Mouse (Mus musculus) adrenal gland, adult 8-10 months (tissue): ENCODE results near the gene Fbxw21. TPM values are rescaled to one million over a fixed set of nuclear protein-coding genes. Genes with fewer than 3 reads are reported as not detected.

Source experiments
- total RNA-seq, 4 experiments: library from RNA; stranded (reverse); gene quantifications; 2 replicates each; pipeline ENCODE4 v1.2.4; 2022

Gene Fbxw21
- total RNA-seq, 4 experiments from 2014 or later: not detected

Other genes starting within 250 kb of the Fbxw21 start
- under 1 TPM in 1 of 4 experiments, not detected in 3; 0.59 TPM for gene Tmem89, start 247.4 kb downstream of the Fbxw21 start, total RNA-seq
- 100 to 1,000 TPM; 381 to 565 (median 479) TPM for gene Uqcrc1, start 225.4 kb downstream of the Fbxw21 start, total RNA-seq
- 10 to 100 TPM in 1 of 4 experiments, 1 to 10 TPM in 3; 2.6 to 12.4 (median 6.9) TPM for gene Col7a1, start 208.5 kb downstream of the Fbxw21 start, total RNA-seq
- 1 to 10 TPM in 1 of 4 experiments, under 1 TPM in 3; 0.31 to 1.0 (median 0.45) TPM for gene Ucn2, start 176.0 kb downstream of the Fbxw21 start, total RNA-seq
- 10 to 100 TPM in 2 of 4 experiments, 1 to 10 TPM in 2; 6.2 to 21.6 (median 12.0) TPM for gene Pfkfb4, start 170.3 kb downstream of the Fbxw21 start, total RNA-seq
- 100 to 1,000 TPM; 126 to 177 (median 159) TPM for gene Shisa5, start 123.5 kb downstream of the Fbxw21 start, total RNA-seq
- 10 to 100 TPM; 19.0 to 25.3 (median 21.7) TPM for gene Trex1, start 102.3 kb downstream of the Fbxw21 start, total RNA-seq
- 10 to 100 TPM; 16.3 to 27.7 (median 22.2) TPM for gene Atrip, start 87.9 kb downstream of the Fbxw21 start, total RNA-seq
- 10 to 100 TPM; 17.3 to 20.0 (median 18.7) TPM for gene Ccdc51, start 79.5 kb downstream of the Fbxw21 start, total RNA-seq
- 100 to 1,000 TPM; 342 to 453 (median 370) TPM for gene Tma7, start 79.5 kb downstream of the Fbxw21 start, total RNA-seq
- gene Plxnb1, start 66.7 kb downstream of the Fbxw21 start, total RNA-seq: 100 to 1,000 TPM; 128 to 173 (median 140) TPM
- gene Fbxw13, start 33.9 kb upstream of the Fbxw21 start, total RNA-seq: not detected
- gene Fbxw20, start 72.7 kb upstream of the Fbxw21 start, total RNA-seq: not detected
- gene Fbxw14, start 125.6 kb upstream of the Fbxw21 start, total RNA-seq: not detected
- not detected for gene Fbxw28, start 177.6 kb upstream of the Fbxw21 start, total RNA-seq
- gene Fbxw22, start 242.3 kb upstream of the Fbxw21 start, total RNA-seq: not detected